Mouse (Mus musculus) heart, postnatal 36 days (tissue): Measurements from ENCODE around the gene Crocc2. TPM values are rescaled to one million over a fixed set of nuclear protein-coding genes. Genes with fewer than 3 reads are reported as not detected.
A peak's percentile ranks its signal among the peaks of the same experiment; 100 is the strongest.
"Not testable (repeated sequence)": the region's sequence is repeated elsewhere in the genome, so short reads cannot be mapped to it uniquely, and the experiment has no call there.

Source experiments
- DNase-seq, 2 experiments: peaks; one replicate each; pipeline ENCODE4 v3.0.0; 2021 to 2022
- intact Hi-C: fragments of 180-260 bp; cut with DNase I; formaldehyde crosslinking; loops from one replicate; pipeline ENCODE4 v1.15.1; 2025
- total RNA-seq, 2 experiments: library from RNA; stranded (reverse); gene quantifications; 2 replicates each; pipeline ENCODE4 v1.2.3; 2021

Crocc2 gene
- total RNA-seq, 2 experiments from 2014 or later, result not detected

DNA sequence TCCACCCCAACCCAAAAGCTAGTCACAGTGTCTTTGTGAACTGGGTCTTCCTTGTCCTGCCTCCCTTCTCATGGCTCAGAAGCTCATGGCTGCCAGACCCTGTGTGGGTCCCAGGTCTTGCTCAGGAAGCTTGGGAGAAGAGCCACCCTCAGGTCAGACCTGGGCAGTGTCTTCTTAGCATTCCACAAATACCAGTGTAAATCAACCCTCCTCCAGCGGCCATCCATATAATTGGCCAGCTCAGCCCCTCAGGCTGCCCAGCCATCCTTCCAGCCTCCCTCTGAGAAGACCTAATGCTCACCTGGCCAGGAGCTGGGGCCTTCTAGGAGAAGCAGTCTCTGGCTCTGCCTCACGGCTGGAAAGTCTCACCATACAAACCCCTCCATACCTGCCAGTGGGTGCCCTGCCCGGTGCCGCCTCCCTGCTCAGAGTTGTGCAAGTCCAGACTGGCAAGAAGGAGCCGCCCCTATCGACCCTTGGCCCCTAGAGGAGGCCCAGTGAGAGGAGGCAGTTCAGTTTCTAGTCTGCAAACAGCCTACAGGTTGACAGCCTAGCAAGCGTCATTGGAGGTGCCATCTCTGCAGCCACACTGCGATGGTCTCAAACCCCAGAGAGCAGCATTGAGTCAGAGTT is 7.9 kb upstream of the Crocc2 start, which contains the start of gene 2310007B03Rik:
TSS of gene 2310007B03Rik (minus strand) at position 448 of the 633 bp plus-strand sequence.
- intact Hi-C loops, result no loop called here
- no peak for DNase-seq

DNA sequence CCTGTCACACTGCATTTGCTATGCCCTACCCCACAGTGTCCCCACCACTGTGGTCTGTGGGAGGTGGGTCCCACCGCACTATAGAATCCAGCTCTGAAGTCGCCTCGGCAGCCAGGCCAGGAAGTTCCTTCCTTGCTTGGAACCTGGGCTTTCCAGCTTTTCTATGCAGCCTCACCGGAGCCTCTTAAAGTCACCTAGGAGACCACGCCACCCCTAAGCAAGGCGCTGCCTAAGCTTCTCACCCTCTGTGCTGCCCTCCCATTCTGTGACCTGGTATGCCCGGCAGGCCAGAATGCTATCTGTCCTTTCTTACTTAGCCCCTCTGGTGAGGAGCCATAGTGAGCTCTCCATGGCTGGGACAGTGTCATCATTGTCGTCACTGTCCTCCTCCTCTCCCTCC is 7.2 kb upstream of the Crocc2 start:
- intact Hi-C loops, result no loop called here
- DNase-seq, result no peak

DNA sequence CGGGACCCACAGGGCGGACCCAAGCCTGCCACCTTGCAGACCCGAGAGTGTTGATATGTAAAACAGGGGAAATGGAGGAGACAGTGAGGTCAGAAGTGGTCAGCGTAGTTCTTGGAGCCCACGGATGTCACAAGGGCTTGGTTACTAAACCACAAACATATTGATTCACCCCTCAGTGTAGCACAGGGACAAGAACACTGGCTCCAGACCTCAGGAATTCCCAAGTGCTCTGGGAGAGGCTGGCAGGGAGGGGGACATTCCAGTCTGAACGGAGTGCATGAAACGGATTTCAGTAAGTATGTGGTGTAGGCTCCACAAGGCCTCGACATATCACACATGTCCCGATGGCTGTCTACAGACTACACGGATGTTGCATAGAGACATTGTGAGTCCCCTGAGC is 6.6 kb upstream of the Crocc2 start:
- intact Hi-C loops, result no loop called here
- DNase-seq, result no peak

GRCm38 (mm10) chr1:93162588-93162987 is 5.9 kb upstream of the Crocc2 start:
- DNase-seq, result no peak
- intact Hi-C loops, result no loop called here

DNA sequence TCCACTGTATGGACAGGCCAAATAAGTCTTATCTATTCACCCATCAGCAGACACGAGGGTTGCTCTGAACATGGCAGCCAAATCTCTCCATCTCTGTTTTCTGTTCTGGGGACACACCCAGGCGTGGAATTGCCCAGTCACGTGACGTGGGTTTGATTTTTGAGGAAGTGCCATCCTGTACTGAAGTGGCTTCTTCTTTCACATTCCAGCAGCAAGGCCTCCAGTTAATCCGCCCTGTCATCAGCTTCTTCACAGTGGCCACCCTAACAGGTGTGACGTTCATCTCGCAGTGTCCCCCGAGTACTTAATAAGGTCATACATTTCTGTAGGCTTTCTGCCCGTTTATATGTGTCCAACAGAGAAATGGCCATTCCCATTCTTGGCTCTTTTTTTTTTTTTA is 3.1 kb upstream of the Crocc2 start:
- intact Hi-C loops, result no loop called here
- no peak for DNase-seq

DNA sequence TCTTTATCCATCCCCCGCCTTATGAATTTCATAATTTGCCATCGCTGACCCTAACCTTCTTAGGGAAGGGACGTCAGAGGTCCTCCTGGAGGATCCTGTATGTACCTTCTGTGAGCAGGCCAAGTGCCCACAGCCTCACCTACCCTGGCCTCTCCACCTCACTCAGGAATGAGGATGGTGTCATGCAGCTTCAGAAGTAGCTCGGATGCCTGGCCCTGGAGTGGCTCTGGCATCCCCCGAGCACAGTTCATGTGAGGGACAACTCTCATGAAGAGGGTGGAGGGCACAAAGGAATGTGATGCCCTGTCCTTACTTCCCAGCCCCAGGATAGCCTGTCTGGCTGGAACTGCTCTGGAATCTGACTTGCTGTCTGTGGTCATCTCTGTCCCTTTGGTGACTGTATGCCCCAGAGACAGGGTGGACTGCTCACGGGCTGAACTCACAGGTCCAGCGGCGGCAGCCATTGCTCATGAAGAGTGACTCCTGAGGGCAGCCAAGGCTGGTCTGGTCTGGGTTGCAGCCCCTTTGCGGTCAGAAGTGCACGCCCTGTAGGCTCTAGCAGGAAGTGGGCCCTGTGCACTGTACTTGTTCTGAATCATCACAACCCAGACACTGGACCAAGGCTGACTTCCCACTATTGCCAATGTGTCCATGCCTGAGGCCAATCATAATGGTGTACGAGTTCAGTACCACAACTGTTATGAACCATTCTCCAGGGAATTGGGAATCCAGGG is 2.0 kb upstream of the Crocc2 start:
- no peak for DNase-seq
- intact Hi-C loops, result no loop called here

GRCm38 (mm10) chr1:93173665-93174064 is 5.1 kb downstream of the Crocc2 start:
- no peak for DNase-seq
- intact Hi-C loops, result loop anchor here (2.0 to 10.0 kb wide), 6 partner anchors 35 to 334 kb away; partner anchors contain the start of genes Mterf4 and Sned1

DNA sequence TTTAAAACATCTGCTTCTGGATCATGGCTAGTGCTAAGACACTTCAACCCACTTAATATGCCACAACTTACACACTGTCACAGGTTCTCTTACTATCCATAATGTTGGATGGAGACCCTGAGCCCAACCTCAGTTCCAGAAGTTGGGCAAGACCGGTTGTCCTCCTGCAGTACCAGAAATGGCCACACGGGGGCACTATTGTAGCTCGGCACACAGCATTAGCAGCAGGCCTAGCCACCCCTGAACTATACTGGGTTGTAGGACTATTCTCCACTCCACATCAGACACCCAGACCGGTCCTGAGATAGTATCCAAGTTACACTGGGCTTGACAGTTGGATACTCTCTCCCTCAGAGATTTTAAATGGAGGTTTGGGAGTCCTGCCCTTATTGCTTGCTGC is 5.9 kb downstream of the Crocc2 start:
- intact Hi-C loops, result loop anchor here (2.0 to 10.0 kb wide), 6 partner anchors 34 to 333 kb away; partner anchors contain the start of genes Mterf4 and Sned1
- peak; percentile 82 to 89 for DNase-seq

- DNase-seq, result no peak
- intact Hi-C loops, result loop anchor here (2.0 to 10.0 kb wide), 3 partner anchors 33 to 169 kb away; partner anchors contain the start of gene Mterf4
Observed at GRCm38 (mm10) chr1:93175849-93176248, 7.3 kb downstream of the Crocc2 start.

- DNase-seq, result peak; percentile 66 to 72
- intact Hi-C loops, result loop anchor here (10.0 kb wide), 1 partner anchor 128 kb away; the partner anchor contains the start of gene Mterf4
Observed at GRCm38 (mm10) chr1:93176525-93177332, 8.2 kb downstream of the Crocc2 start.

GRCm38 (mm10) chr1:93182281-93182680 is 13.8 kb downstream of the Crocc2 start:
- no peak for DNase-seq

GRCm38 (mm10) chr1:93184071-93184828 is 15.7 kb downstream of the Crocc2 start:
- no peak for DNase-seq
- intact Hi-C loops, result no loop called here

More at GRCm38 (mm10) chr1:93182281-93182680, 13.8 kb downstream of the Crocc2 start:
- intact Hi-C loops, result no loop called here

DNA sequence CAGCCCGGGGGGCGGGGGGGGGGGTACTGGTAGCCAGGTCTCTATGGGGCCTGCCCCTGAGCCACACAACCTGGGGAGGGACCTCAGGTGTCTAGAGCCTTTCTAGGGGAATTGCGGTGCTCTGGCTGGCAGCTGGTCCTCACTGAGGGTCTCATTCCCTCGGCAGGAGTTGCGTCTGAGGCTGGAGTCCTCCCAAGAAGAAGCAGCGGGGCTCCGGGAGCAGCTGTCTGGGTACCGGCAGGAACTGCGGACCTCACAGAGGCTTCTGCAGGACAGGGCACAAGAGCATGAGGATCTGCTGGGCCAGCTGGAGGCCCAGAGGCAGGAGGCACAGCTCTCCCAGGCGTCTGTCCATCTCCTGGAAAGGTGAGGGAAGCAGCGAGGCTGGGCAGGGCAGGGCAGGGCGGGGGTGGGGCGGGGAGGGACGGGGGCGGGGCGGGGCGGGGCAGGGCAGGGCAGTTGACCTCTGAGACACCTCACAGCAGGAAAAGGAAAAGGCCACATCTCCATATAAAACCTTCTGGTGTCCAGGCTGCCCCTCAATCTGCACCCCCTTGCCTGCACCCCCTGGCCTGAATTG is 22.3 kb downstream of the Crocc2 start:
- intact Hi-C loops, result no loop called here
- no peak for DNase-seq

DNA sequence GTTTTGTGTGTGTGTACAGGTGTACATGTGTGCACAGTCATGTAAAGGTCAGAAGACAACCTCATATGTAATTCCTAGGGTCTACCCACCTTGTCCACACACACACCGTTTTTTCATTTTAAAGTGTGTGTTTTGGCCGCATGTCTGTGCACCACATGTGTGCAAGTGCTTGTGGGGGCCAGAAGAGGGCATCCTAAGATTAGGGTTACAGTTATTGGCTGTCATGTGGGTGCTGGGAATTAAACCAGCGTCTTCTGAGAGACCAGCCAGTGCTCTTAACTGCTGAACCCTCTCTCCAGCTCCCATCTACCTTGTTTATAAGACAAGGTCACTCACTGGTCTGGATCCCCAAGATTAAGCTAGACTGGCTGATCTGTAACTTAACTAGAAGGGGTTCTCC is 26.4 kb downstream of the Crocc2 start:
- DNase-seq, result no peak
- intact Hi-C loops, result no loop called here

DNA sequence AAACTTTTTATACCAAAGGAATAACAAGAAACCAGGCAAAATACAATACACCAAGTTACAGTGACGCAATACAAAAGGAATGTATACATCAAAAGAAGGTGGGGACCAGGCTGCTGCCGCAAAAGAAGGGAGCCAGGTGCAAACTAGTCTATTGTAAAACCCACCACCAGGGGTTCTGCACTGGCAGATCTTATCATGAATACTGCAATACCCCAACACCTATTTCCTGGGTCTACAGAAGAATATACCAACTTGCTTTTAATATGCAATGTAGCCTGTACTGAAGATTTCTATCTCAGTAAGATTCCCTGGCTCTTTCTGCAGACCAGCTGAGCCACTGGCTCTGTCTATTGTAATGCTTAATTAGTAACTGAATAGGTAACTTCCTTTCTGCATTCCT is 28.9 kb downstream of the Crocc2 start:
- intact Hi-C loops, result not testable (repeated sequence)

DNA sequence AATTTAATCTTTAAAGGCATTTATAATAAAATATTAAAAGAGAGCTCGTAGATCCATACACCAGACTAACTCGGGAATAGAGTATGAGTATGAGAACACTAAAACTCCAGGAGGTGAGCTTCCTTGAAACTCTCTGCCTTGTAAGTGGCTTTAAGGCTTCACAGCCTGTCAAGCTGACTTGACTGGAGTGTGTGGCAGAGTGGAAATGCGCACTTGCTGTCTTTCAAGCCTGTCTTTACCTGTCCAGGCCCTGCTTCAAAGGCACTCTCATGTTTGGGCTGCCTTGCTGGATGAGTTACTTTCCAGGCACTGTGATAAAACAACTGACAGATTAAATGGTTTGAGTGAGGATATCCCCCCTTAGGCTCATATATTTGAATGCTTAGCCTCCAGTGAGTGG is 29.4 kb downstream of the Crocc2 start:
- DNase-seq, result no peak
- intact Hi-C loops, result no loop called here

More for the DNA sequence above, 28.9 kb downstream of the Crocc2 start:
- not testable (repeated sequence) for DNase-seq

GRCm38 (mm10) chr1:93206277-93206970 is 37.9 kb downstream of the Crocc2 start:
- DNase-seq, result no peak
- intact Hi-C loops, result no loop called here

DNA sequence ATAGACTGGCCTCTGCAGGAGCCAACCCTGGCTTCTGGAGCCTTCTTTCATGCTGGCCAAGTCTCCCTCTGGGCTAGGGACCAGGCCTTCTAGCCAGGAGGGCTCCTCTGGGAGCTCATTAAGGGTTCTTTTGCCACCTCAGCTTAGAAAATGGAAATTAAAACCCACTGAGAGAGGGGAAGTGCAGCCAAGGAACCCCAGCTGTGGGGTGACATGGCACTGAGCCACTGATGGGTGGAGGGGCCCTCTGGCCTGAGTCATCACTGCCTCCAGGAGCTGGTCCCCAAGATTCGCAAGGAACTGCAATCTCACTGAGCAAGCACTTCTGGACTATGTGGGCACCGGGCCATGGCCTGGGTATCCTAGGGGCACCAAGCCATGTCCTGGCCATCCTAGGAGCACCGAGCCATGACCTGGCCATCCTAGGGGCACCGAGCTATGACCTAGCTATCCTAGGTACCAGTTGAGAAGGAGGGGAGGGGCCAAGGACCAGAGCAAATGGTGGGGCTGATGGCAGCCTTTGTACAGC is 39.1 kb downstream of the Crocc2 start:
- intact Hi-C loops, result loop anchor here (2.0 kb wide), 1 partner anchor 33 kb away; no protein-coding TSS in a partner anchor
- DNase-seq, result no peak

- intact Hi-C loops, result no loop called here
- DNase-seq, result peak; percentile 73 to 79
Observed at GRCm38 (mm10) chr1:93210213-93210641, 41.7 kb downstream of the Crocc2 start.
